Mouse (Mus musculus): ENCODE data around the gene Gm6902.
"Not testable (repeated sequence)": the region's sequence is repeated elsewhere in the genome, so short reads cannot be mapped to it uniquely, and the experiment has no call there.

The Gm6902 gene

GRCm38 (mm10) chr7:23278800-23279199 lies at the start of gene Gm6902:
TSS of gene Gm6902 (minus strand) at chr7:23278900.
- DNase-seq = not testable (repeated sequence)

- not testable (repeated sequence) for DNase-seq
These were observed 22.2 kb upstream of the Gm6902 start, which contains the start of gene Nlrp4e for GRCm38 (mm10) chr7:23300892-23301291. TSS of gene Nlrp4e (plus strand) at chr7:23301192.

GRCm38 (mm10) chr7:23251582-23251981 lies 27.1 kb downstream of the Gm6902 start, which contains the start of gene Vmn1r166:
TSS of gene Vmn1r166 (minus strand) at chr7:23251682.
- DNase-seq = not testable (repeated sequence)
